Mouse (Mus musculus) liver, postnatal 0 days (tissue): ENCODE measurements at regions not wholly inside any gene's neighbourhood (a gene's known extent, or its start where the extent isn't known, plus 50 kb on each side); places are given as distances from the start of the nearest gene placed in this dataset.

Experiments used
- ATAC-seq: fragments of 200-750 bp; cut with Nextera tagmentation; 2 replicates; pipeline ENCODE4 v1.8.0; 2017; ENCODE audit warnings: mild to moderate bottlenecking, moderate library complexity
- DNase-seq: peaks from one replicate; pipeline ENCODE4 v3.0.0-alpha.2; 2016
- H3K27ac ChIP-seq: fragments of 300-500 bp; sonication (generic); 2 replicates; pipeline ENCODE4 v1.5.1; 2014; ENCODE audit warnings: antibody characterized with exemption, moderate library complexity, mild to moderate bottlenecking, low read depth
- H3K27me3 ChIP-seq: fragments of 300-500 bp; sonication (generic); 2 replicates; pipeline ENCODE4 v1.6.1; 2014; ENCODE audit warnings: low read length, control low read depth, mixed read lengths; ENCODE audit not compliant: insufficient read depth
- H3K36me3 ChIP-seq: fragments of 300-500 bp; sonication (generic); replicated peaks from 2 replicates; pipeline ENCODE4 v1.6.1; 2014; ENCODE audit warnings: mild to moderate bottlenecking, control low read depth, low read length, moderate library complexity, mixed read lengths; ENCODE audit not compliant: insufficient read depth
- H3K4me1 ChIP-seq: fragments of 300-500 bp; sonication (generic); 2 replicates; pipeline ENCODE4 v1.6.1; 2014; ENCODE audit warnings: antibody characterized with exemption, mild to moderate bottlenecking, control low read depth; ENCODE audit not compliant: insufficient read depth
- H3K4me2 ChIP-seq: fragments of 300-500 bp; sonication (generic); 2 replicates; pipeline ENCODE4 v1.6.1; 2014; ENCODE audit warnings: low read depth, mild to moderate bottlenecking, low read length, moderate library complexity, mixed read lengths
- H3K4me3 ChIP-seq: fragments of 300-500 bp; sonication (generic); 2 replicates; pipeline ENCODE4 v1.5.1; 2014; ENCODE audit warnings: low read depth, low read length
- H3K9ac ChIP-seq: fragments of 300-500 bp; sonication (generic); replicated peaks from 2 replicates; pipeline ENCODE4 v1.6.1; 2014; ENCODE audit warnings: mild to moderate bottlenecking, moderate library complexity
- H3K9me3 ChIP-seq: fragments of 300-500 bp; sonication (generic); 2 replicates; pipeline ENCODE4 v1.6.1; 2016; ENCODE audit warnings: mild to moderate bottlenecking, control low read depth, low read length, mixed read lengths
- CTCF ChIP-seq: sonication (generic); IDR thresholded peaks from 2 replicates; pipeline ENCODE4 v1.5.1; 2016; ENCODE audit warnings: antibody characterized with exemption, low read depth
- EP300 ChIP-seq: IDR thresholded peaks from 2 replicates; pipeline ENCODE4 v1.6.1; 2016; ENCODE audit warnings: antibody characterized with exemption, low read depth, mild to moderate bottlenecking
- WGBS: fragments of 180-500 bp; shearing (Covaris S2); extraction: QIAGEN DNeasy Blood & Tissue Kit; methylation state at CpG from one replicate; pipeline ENCODE4 v1.1.7; 2014; ENCODE audit not compliant: insufficient replicate concordance; 5-methylcytosine and 5-hydroxymethylcytosine counted together

GRCm38 (mm10) chr16:29771320-29771719 is 192.2 kb downstream of the Opa1 start:
- Histone ChIP-seq H3K4me3 (no peak overlapping the region), H3K9ac (no peak overlapping the region), H3K27me3 (no peaks in the 10 kb centered on the region), H3K27ac (no peak overlapping the region), H3K4me2 (no peak overlapping the region), H3K4me1 (no peaks in the 10 kb centered on the region), H3K9me3 (no peaks in the 10 kb centered on the region), H3K36me3 (no peaks in the 10 kb centered on the region)
- no peak for ATAC-seq
- 61% methylated on average over 4 of the region's 4 CpGs for WGBS
- TF ChIP-seq EP300 (no peak), CTCF (no peak)
- no peak for DNase-seq

GRCm38 (mm10) chr16:29771728-29772608 is 192.8 kb downstream of the Opa1 start:
- Histone ChIP-seq H3K4me2 (no peak overlapping the region), H3K27me3 (no peaks in the 10 kb centered on the region), H3K36me3 (no peaks in the 10 kb centered on the region), H3K27ac (no peak overlapping the region), H3K9ac (no peak overlapping the region), H3K4me3 (no peak overlapping the region), H3K4me1 (no peaks in the 10 kb centered on the region), H3K9me3 (no peaks in the 10 kb centered on the region)
- 50% methylated on average over 13 of the region's 13 CpGs for WGBS
- ATAC-seq (no peak), DNase-seq (no peak)
- TF ChIP-seq CTCF (no peak), EP300 (no peak)

GRCm38 (mm10) chr16:29772609-29772988 is 193.5 kb downstream of the Opa1 start:
- no peak for DNase-seq
- Histone ChIP-seq H3K4me1 (no peaks in the 10 kb centered on the region), H3K27me3 (no peaks in the 10 kb centered on the region), H3K4me2 (no peak overlapping the region), H3K27ac (no peak overlapping the region), H3K9ac (no peak overlapping the region), H3K9me3 (no peaks in the 10 kb centered on the region), H3K36me3 (no peaks in the 10 kb centered on the region), H3K4me3 (no peak overlapping the region)
- 30% methylated on average over 12 of the region's 12 CpGs for WGBS
- TF ChIP-seq EP300 (no peak), CTCF (no peak)
- no peak for ATAC-seq

GRCm38 (mm10) chr16:29773056-29773455 is 193.9 kb downstream of the Opa1 start:
- Histone ChIP-seq H3K9me3 (no peaks in the 10 kb centered on the region), H3K4me3 (no peak overlapping the region), H3K4me1 (no peaks in the 10 kb centered on the region), H3K4me2 (no peak overlapping the region), H3K9ac (no peak overlapping the region), H3K27me3 (no peaks in the 10 kb centered on the region), H3K36me3 (no peaks in the 10 kb centered on the region), H3K27ac (no peak overlapping the region)
- no peak for DNase-seq
- WGBS = 81% methylated on average over 6 of the region's 6 CpGs
- no peak for ATAC-seq
- TF ChIP-seq EP300 = no peak
- TF ChIP-seq CTCF = no peak

- no peaks in the 10 kb centered on the region for H3K4me1 ChIP-seq
- H3K9ac ChIP-seq = no peak overlapping the region
- no peaks in the 10 kb centered on the region for H3K27me3 ChIP-seq
- WGBS = 70% methylated on average over 2 of the region's 2 CpGs
- no peaks in the 10 kb centered on the region for H3K9me3 ChIP-seq
- H3K4me3 ChIP-seq = no peak overlapping the region
- H3K36me3 ChIP-seq = no peaks in the 10 kb centered on the region
- no peak for DNase-seq
- no peak for ATAC-seq
- no peak for TF ChIP-seq EP300
- TF ChIP-seq CTCF = no peak
- H3K27ac ChIP-seq = no peak overlapping the region
- no peak overlapping the region for H3K4me2 ChIP-seq
Measured at GRCm38 (mm10) chr16:29774949-29775348, 195.8 kb downstream of the Opa1 start.

GRCm38 (mm10) chr16:29775879-29776278 is 196.7 kb downstream of the Opa1 start:
- H3K27me3 ChIP-seq = no peaks in the 10 kb centered on the region
- H3K4me1 ChIP-seq = no peaks in the 10 kb centered on the region
- 45% methylated on average over 5 of the region's 5 CpGs for WGBS
- H3K27ac ChIP-seq = no peak overlapping the region
- DNase-seq = no peak
- H3K9ac ChIP-seq = no peak overlapping the region
- ATAC-seq = no peak
- H3K36me3 ChIP-seq = no peaks in the 10 kb centered on the region
- no peak overlapping the region for H3K4me3 ChIP-seq
- H3K9me3 ChIP-seq = no peaks in the 10 kb centered on the region
- H3K4me2 ChIP-seq = no peak overlapping the region
- TF ChIP-seq CTCF (no peak), EP300 (no peak)
